19 mouse cellular contexts compared by ENCODE assay signal in genomic region chr1:74289248-74289647, GRCm38 (mm10). TPM values are rescaled to one million over a fixed set of nuclear protein-coding genes. Genes with fewer than 3 reads are reported as not detected.
DNase-seq lines count a peak whose midpoint lies in the region; ATAC-seq and TF ChIP-seq lines count a peak whose summit lies in the region.
"Had no signal": no experiment of that assay in that cellular context is flagged by ENCODE, and none has a peak within 500 bp of the region (broad histone marks: within the 10 kb centered on the region; RNA-seq: fewer than 3 reads in every experiment).

No protein-coding gene starts in this region.

- H3K27ac ChIP-seq in gastrocnemius, adult 2 months, result peak overlapping the region; percentile 56
- 0 out of 2 replicates have a peak overlapping the region, but pooled peaks have one; percentile 9 for H3K27ac ChIP-seq in intestine, embryonic 16.5 days (ENCODE audit: low read length)
- H3K27ac ChIP-seq in intestine, embryonic 15.5 days, result no peak overlapping the region
- H3K27ac ChIP-seq in bone marrow macrophage, adult 2 months (ENCODE audit: insufficient read depth, low read depth, low read length), result peak overlapping the region; percentile 33
- H3K27ac ChIP-seq in liver, embryonic 13.5 days, result 0 out of 2 replicates have a peak overlapping the region, but pooled peaks have one; percentile 21
- H3K27ac ChIP-seq: hindbrain, embryonic 13.5 days; macrophage had no signal

- no peaks in the 10 kb centered on the region for H3K9me3 ChIP-seq in intestine, embryonic 16.5 days (ENCODE audit: control insufficient read depth, low read length)
- H3K9me3 ChIP-seq in intestine, embryonic 15.5 days, result no peaks in the 10 kb centered on the region
- no peaks in the 10 kb centered on the region for H3K9me3 ChIP-seq in liver, embryonic 13.5 days (replicated peaks)
- H3K9me3 ChIP-seq: hindbrain, embryonic 13.5 days had no signal

- H3K36me3 ChIP-seq in intestine, embryonic 16.5 days (ENCODE audit: control insufficient read depth, insufficient read depth, low read length), result peaks cover 8% of the 10 kb centered on the region; the same call in 1 of the 2 replicates
- peaks cover 30% of the 10 kb centered on the region for H3K36me3 ChIP-seq in intestine, embryonic 15.5 days
- peaks cover 56% of the 10 kb centered on the region for H3K36me3 ChIP-seq in liver, embryonic 13.5 days

- H3K4me1 ChIP-seq in intestine, embryonic 16.5 days (ENCODE audit: control insufficient read depth, insufficient read depth, low read length), result peaks cover 25% of the 10 kb centered on the region
- peaks cover 27% of the 10 kb centered on the region for H3K4me1 ChIP-seq in intestine, embryonic 15.5 days (replicated peaks)
- H3K4me1 ChIP-seq in bone marrow macrophage, adult 2 months (ENCODE audit: control insufficient read depth, insufficient read depth, low read length), result peaks cover 20% of the 10 kb centered on the region
- H3K4me1 ChIP-seq in liver, embryonic 13.5 days (replicated peaks), result peaks cover 60% of the 10 kb centered on the region

- ATAC-seq in intestine, embryonic 16.5 days, result no peak
- no peak for ATAC-seq in intestine, embryonic 15.5 days
- ATAC-seq in liver, embryonic 13.5 days (ENCODE audit: low read depth), result no peak
- no peak for ATAC-seq in megakaryocyte progenitor cell, adult 5-6 weeks (replicated peaks; ENCODE audit: poor library complexity)
- ATAC-seq: forebrain, embryonic 16.5 days; intestine, postnatal 0 days had no signal

- H3K9ac ChIP-seq in intestine, embryonic 16.5 days (ENCODE audit: low read depth, low read length), result no peak overlapping the region
- no peak overlapping the region for H3K9ac ChIP-seq in intestine, embryonic 15.5 days
- H3K9ac ChIP-seq in liver, embryonic 13.5 days, result no peak overlapping the region
- H3K9ac ChIP-seq: hindbrain, embryonic 13.5 days had no signal

- H3K4me3 ChIP-seq in gastrocnemius, adult 2 months, result no peak overlapping the region
- H3K4me3 ChIP-seq in intestine, embryonic 16.5 days (ENCODE audit: low read length), result no peak overlapping the region
- no peak overlapping the region for H3K4me3 ChIP-seq in intestine, embryonic 15.5 days (replicated peaks)
- H3K4me3 ChIP-seq in bone marrow macrophage, adult 2 months (ENCODE audit: insufficient read depth, low read length), result no peak overlapping the region
- H3K4me3 ChIP-seq in liver, embryonic 13.5 days (replicated peaks), result no peak overlapping the region
- H3K4me3 ChIP-seq: erythroblast, embryonic 14.5 days; hindbrain, embryonic 13.5 days had no signal

- DNase-seq in gastrocnemius, adult 2 months, result no peak
- DNase-seq in gastrocnemius, postnatal 14 days, result no peak
- no peak for DNase-seq in liver, embryonic 13.5 days
- DNase-seq: cerebellum, postnatal 10 days; kidney, postnatal 25 days; midbrain, embryonic 14.5 days had no signal

- no peak overlapping the region for H3K4me2 ChIP-seq in intestine, embryonic 16.5 days (ENCODE audit: low read depth, low read length)
- no peak overlapping the region for H3K4me2 ChIP-seq in intestine, embryonic 15.5 days (replicated peaks)
- H3K4me2 ChIP-seq in liver, embryonic 13.5 days, result no peak overlapping the region
- H3K4me2 ChIP-seq: hindbrain, embryonic 13.5 days had no signal

- no peak for TF ChIP-seq CTCF in gastrocnemius, adult 2 months (IDR thresholded peaks at IDR 0.05)
- TF ChIP-seq CTCF in bone marrow macrophage, adult 2 months (IDR thresholded peaks at IDR 0.05; ENCODE audit: low read depth, low read length), result no peak

- intact Hi-C loops in gastrocnemius, adult 2 months (cut with DNase I), result loop anchor here (10.0 kb wide), 1 partner anchor 296 kb away; the partner anchor contains the start of genes Bcs1l and Zfp142
- intact Hi-C loops in gastrocnemius, postnatal 14 days (cut with DNase I; ENCODE audit: low total_unique reads), result loop anchor here (10.0 kb wide), 1 partner anchor 166 kb away; no protein-coding TSS in a partner anchor

- no peaks in the 10 kb centered on the region for H3K27me3 ChIP-seq in intestine, embryonic 16.5 days (replicated peaks; ENCODE audit: control insufficient read depth, insufficient read depth, low read length)
- no peaks in the 10 kb centered on the region for H3K27me3 ChIP-seq in intestine, embryonic 15.5 days (replicated peaks)
- no peaks in the 10 kb centered on the region for H3K27me3 ChIP-seq in liver, embryonic 13.5 days
- H3K27me3 ChIP-seq: hindbrain, embryonic 13.5 days had no signal

- TF ChIP-seq POLR2A in bone marrow macrophage, adult 2 months (IDR thresholded peaks at IDR 0.05; ENCODE audit: borderline replicate concordance, low read depth, low read length), result no peak

- 84% methylated on average over 9 of the region's 9 CpGs for WGBS in intestine, embryonic 16.5 days
- 82% methylated on average over 9 of the region's 9 CpGs for WGBS in intestine, embryonic 15.5 days
- WGBS in liver, embryonic 13.5 days (ENCODE audit: insufficient replicate concordance), result 78% methylated on average over 9 of the region's 9 CpGs

RNA-seq across cellular contexts. Expression of gene Pnkd, which starts 4.5 kb away (rescaled TPM):
- 10 to 100 TPM; 45.4 to 70.5 TPM for total RNA-seq in gastrocnemius, adult 2 months (2021)
- total RNA-seq in gastrocnemius, postnatal 14 days (2021), result 10 to 100 TPM; 59.8 to 72.1 TPM
- 139 and 148 TPM in 2 replicates for polyA plus RNA-seq in intestine, embryonic 16.5 days (2015; fragmentation: Nextera tagmentation; extraction: Ambion mirVana)
- polyA plus RNA-seq in intestine, embryonic 15.5 days (2015; fragmentation: Nextera tagmentation; extraction: Ambion mirVana), result 120 and 127 TPM in 2 replicates
- 37.6 and 37.8 TPM in 2 replicates for polyA plus RNA-seq in bone marrow macrophage, adult 2 months (2012; ENCODE audit: insufficient read depth, insufficient read length, missing spikeins)
- 36.5 and 39.8 TPM in 2 replicates for polyA plus RNA-seq in liver, embryonic 13.5 days (2015; fragmentation: Nextera tagmentation; extraction: Ambion mirVana)
- 29.8 and 32.4 TPM in 2 replicates for total RNA-seq in megakaryocyte progenitor cell, adult 5-6 weeks (2015)
- 11.2 and 21.6 TPM in 2 replicates for total RNA-seq in megakaryocyte progenitor cell, adult 5-6 weeks (2017)

RNA-seq across cellular contexts. Expression of gene Aamp, which starts 4.7 kb away (rescaled TPM):
- 10 to 100 TPM; 69.4 to 76.1 TPM for total RNA-seq in gastrocnemius, adult 2 months (2021)
- 10 to 100 TPM; 76.7 to 77.5 TPM for total RNA-seq in gastrocnemius, postnatal 14 days (2021)
- polyA plus RNA-seq in intestine, embryonic 16.5 days (2015; fragmentation: Nextera tagmentation; extraction: Ambion mirVana), result 246 and 256 TPM in 2 replicates
- polyA plus RNA-seq in intestine, embryonic 15.5 days (2015; fragmentation: Nextera tagmentation; extraction: Ambion mirVana), result 225 and 244 TPM in 2 replicates
- polyA plus RNA-seq in bone marrow macrophage, adult 2 months (2012; ENCODE audit: insufficient read depth, insufficient read length, missing spikeins), result 104 and 124 TPM in 2 replicates
- polyA plus RNA-seq in liver, embryonic 13.5 days (2015; fragmentation: Nextera tagmentation; extraction: Ambion mirVana), result 104 and 107 TPM in 2 replicates
- total RNA-seq in megakaryocyte progenitor cell, adult 5-6 weeks (2015), result 45.3 and 49.7 TPM in 2 replicates
- 98.1 and 104 TPM in 2 replicates for total RNA-seq in megakaryocyte progenitor cell, adult 5-6 weeks (2017)

RNA-seq across cellular contexts. Expression of gene Gpbar1, which starts 10.9 kb away (rescaled TPM):
- not detected for total RNA-seq in gastrocnemius, adult 2 months (2021)
- not detected for total RNA-seq in gastrocnemius, postnatal 14 days (2021)
- 2.6 and 2.7 TPM in 2 replicates for polyA plus RNA-seq in intestine, embryonic 16.5 days (2015; fragmentation: Nextera tagmentation; extraction: Ambion mirVana)
- polyA plus RNA-seq in intestine, embryonic 15.5 days (2015; fragmentation: Nextera tagmentation; extraction: Ambion mirVana), result 3.1 and 3.3 TPM in 2 replicates
- polyA plus RNA-seq in bone marrow macrophage, adult 2 months (2012; ENCODE audit: insufficient read depth, insufficient read length, missing spikeins), result not detected in 2 replicates
- polyA plus RNA-seq in liver, embryonic 13.5 days (2015; fragmentation: Nextera tagmentation; extraction: Ambion mirVana), result 0.64 and 0.75 TPM in 2 replicates
- total RNA-seq in megakaryocyte progenitor cell, adult 5-6 weeks (2015), result 0.12 TPM in 1 of 2 replicates, not detected in the other
- total RNA-seq in megakaryocyte progenitor cell, adult 5-6 weeks (2017), result not detected in 2 replicates
- total RNA-seq: gastrocnemius, adult 18-20 months; layer of hippocampus, postnatal 14 days; left cerebral cortex, postnatal 25 days had no signal
- polyA plus RNA-seq: C2C12; erythroblast, embryonic 14.5 days; macrophage had no signal

RNA-seq across cellular contexts. Expression of gene Tmbim1, which starts 16.2 kb away (rescaled TPM):
- total RNA-seq in gastrocnemius, adult 2 months (2021), result 10 to 100 TPM; 35.2 to 35.4 TPM
- total RNA-seq in gastrocnemius, postnatal 14 days (2021), result 10 to 100 TPM; 32.4 to 39.8 TPM
- polyA plus RNA-seq in intestine, embryonic 16.5 days (2015; fragmentation: Nextera tagmentation; extraction: Ambion mirVana), result 77.3 and 79.8 TPM in 2 replicates
- polyA plus RNA-seq in intestine, embryonic 15.5 days (2015; fragmentation: Nextera tagmentation; extraction: Ambion mirVana), result 54.9 and 64.3 TPM in 2 replicates
- polyA plus RNA-seq in bone marrow macrophage, adult 2 months (2012; ENCODE audit: insufficient read depth, insufficient read length, missing spikeins), result 73.6 and 74.7 TPM in 2 replicates
- 15.9 and 18.0 TPM in 2 replicates for polyA plus RNA-seq in liver, embryonic 13.5 days (2015; fragmentation: Nextera tagmentation; extraction: Ambion mirVana)
- 13.6 and 13.8 TPM in 2 replicates for total RNA-seq in megakaryocyte progenitor cell, adult 5-6 weeks (2015)
- total RNA-seq in megakaryocyte progenitor cell, adult 5-6 weeks (2017), result 14.0 and 18.4 TPM in 2 replicates

RNA-seq across cellular contexts. Expression of gene Arpc2, which starts 53.4 kb away (rescaled TPM):
- total RNA-seq in gastrocnemius, adult 2 months (2021), result 10 to 100 TPM; 58.8 to 78.5 TPM
- total RNA-seq in gastrocnemius, postnatal 14 days (2021), result 10 to 100 TPM; 75.2 to 85.6 TPM
- 556 and 575 TPM in 2 replicates for polyA plus RNA-seq in intestine, embryonic 16.5 days (2015; fragmentation: Nextera tagmentation; extraction: Ambion mirVana)
- 518 and 584 TPM in 2 replicates for polyA plus RNA-seq in intestine, embryonic 15.5 days (2015; fragmentation: Nextera tagmentation; extraction: Ambion mirVana)
- 973 and 974 TPM in 2 replicates for polyA plus RNA-seq in bone marrow macrophage, adult 2 months (2012; ENCODE audit: insufficient read depth, insufficient read length, missing spikeins)
- polyA plus RNA-seq in liver, embryonic 13.5 days (2015; fragmentation: Nextera tagmentation; extraction: Ambion mirVana), result 226 and 264 TPM in 2 replicates
- 802 and 912 TPM in 2 replicates for total RNA-seq in megakaryocyte progenitor cell, adult 5-6 weeks (2015)
- 414 and 435 TPM in 2 replicates for total RNA-seq in megakaryocyte progenitor cell, adult 5-6 weeks (2017)
